Mouse (Mus musculus): ENCODE data around the gene Wdfy4.

Wdfy4 gene

GRCm38 (mm10) chr14:33185068-33185800 is at the start of gene Wdfy4:
Gene Wdfy4, minus strand, starts transcription at chr14:33185508.
- no peak for DNase-seq

GRCm38 (mm10) chr14:33232048-33232447 is 46.7 kb upstream of the Wdfy4 start:
- DNase-seq: no peak

GRCm38 (mm10) chr14:33231311-33231710 is 46.0 kb upstream of the Wdfy4 start:
- no peak for DNase-seq

GRCm38 (mm10) chr14:33230672-33231071 is 45.4 kb upstream of the Wdfy4 start:
- no peak for DNase-seq

GRCm38 (mm10) chr14:33225235-33225634 is 39.9 kb upstream of the Wdfy4 start:
- DNase-seq: no peak

GRCm38 (mm10) chr14:33216343-33217208 is 31.3 kb upstream of the Wdfy4 start:
- DNase-seq: no peak

GRCm38 (mm10) chr14:33215163-33215562 is 29.9 kb upstream of the Wdfy4 start:
- DNase-seq: no peak

- no peak for DNase-seq
These were observed 29.4 kb upstream of the Wdfy4 start for GRCm38 (mm10) chr14:33214767-33215128.

- DNase-seq: peak; percentile 78 to 86
These were observed 28.8 kb upstream of the Wdfy4 start, which contains the start of gene Arhgap22 for GRCm38 (mm10) chr14:33213823-33214766. Gene Arhgap22, plus strand, starts transcription at chr14:33214026.

- no peak for DNase-seq
These were observed 27.6 kb upstream of the Wdfy4 start for GRCm38 (mm10) chr14:33212958-33213309.

GRCm38 (mm10) chr14:33212271-33212957 is 27.1 kb upstream of the Wdfy4 start:
- DNase-seq: no peak

GRCm38 (mm10) chr14:33210806-33211205 is 25.5 kb upstream of the Wdfy4 start:
- DNase-seq: no peak

GRCm38 (mm10) chr14:33208331-33208730 is 23.0 kb upstream of the Wdfy4 start:
- no peak for DNase-seq

- DNase-seq: no peak
These were observed 21.7 kb upstream of the Wdfy4 start for GRCm38 (mm10) chr14:33207011-33207410.

GRCm38 (mm10) chr14:33205280-33205965 is 20.1 kb upstream of the Wdfy4 start:
- no peak for DNase-seq

GRCm38 (mm10) chr14:33203777-33204176 is 18.5 kb upstream of the Wdfy4 start:
- no peak for DNase-seq

- no peak for DNase-seq
These were observed 17.6 kb upstream of the Wdfy4 start for GRCm38 (mm10) chr14:33202885-33203284.

GRCm38 (mm10) chr14:33202161-33202560 is 16.9 kb upstream of the Wdfy4 start:
- DNase-seq: no peak

GRCm38 (mm10) chr14:33194241-33194640 is 8.9 kb upstream of the Wdfy4 start:
- DNase-seq: no peak

GRCm38 (mm10) chr14:33193762-33194161 is 8.5 kb upstream of the Wdfy4 start:
- no peak for DNase-seq

GRCm38 (mm10) chr14:33190646-33191045 is 5.3 kb upstream of the Wdfy4 start:
- DNase-seq: no peak

Data from cerebellum, adult 18-20 months (tissue).